Mouse (Mus musculus): ENCODE data around the gene Irgm1.
"Not testable (repeated sequence)": the region's sequence is repeated elsewhere in the genome, so short reads cannot be mapped to it uniquely, and the experiment has no call there.

Irgm1 gene

DNA sequence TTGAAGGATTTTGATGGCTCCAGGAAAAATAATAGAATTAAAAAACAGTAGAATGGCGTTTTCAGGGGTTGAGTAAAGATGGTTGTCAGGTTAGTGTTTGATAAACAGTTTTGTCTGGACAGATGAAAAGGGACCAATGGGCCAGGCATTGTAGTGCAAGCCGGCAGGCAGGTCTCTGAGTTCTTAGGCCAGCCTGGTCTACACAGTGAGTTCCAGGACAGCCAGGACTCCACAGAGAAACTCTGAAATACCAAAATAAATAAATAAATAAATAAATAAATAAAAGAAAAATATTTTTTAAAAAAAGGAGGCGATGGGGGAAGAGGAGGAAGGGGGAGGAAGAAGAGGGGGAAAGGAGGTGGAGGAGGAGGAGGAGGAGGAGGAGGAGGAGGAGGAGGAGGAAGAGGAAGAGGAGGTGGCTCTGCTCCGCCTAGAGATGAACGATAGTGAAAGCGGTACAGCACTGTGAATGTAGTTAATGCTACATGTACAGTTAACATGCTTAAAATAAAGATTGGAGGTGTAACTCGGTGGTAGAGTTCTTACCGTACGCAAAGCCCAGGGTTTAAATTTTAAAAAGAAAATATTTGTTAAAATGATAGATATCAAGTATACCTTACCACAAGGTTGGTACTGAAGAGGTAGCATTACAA lies 38.3 kb downstream of the Irgm1 start:
- DNase-seq = no peak

- no peak for DNase-seq
Measured at GRCm38 (mm10) chr11:48831273-48831672, 40.2 kb downstream of the Irgm1 start.

- DNase-seq = no peak
Measured at GRCm38 (mm10) chr11:48830279-48830678, 41.2 kb downstream of the Irgm1 start.

DNA sequence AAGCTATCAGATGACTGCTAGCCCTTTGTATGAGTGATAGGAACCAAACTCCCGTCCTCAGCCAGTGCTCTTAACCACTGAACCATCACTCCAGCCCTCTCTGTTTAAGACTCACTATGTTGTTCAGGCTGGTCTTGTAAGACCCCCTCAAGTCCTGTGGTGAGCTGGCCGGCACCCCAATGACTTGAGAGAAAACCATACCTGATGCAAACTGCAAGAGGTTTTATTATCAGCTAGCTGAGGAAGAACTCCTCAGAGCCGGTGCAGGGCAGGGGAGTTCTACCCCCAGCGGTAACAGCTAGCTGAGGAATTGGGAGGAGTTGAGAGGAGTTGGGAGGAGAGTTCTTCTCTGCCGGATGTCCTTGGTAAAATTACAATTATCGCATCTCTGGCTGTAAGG lies 43.6 kb downstream of the Irgm1 start:
- DNase-seq = no peak

- no peak for DNase-seq
Measured at GRCm38 (mm10) chr11:48826752-48827096, 44.8 kb downstream of the Irgm1 start.

DNA sequence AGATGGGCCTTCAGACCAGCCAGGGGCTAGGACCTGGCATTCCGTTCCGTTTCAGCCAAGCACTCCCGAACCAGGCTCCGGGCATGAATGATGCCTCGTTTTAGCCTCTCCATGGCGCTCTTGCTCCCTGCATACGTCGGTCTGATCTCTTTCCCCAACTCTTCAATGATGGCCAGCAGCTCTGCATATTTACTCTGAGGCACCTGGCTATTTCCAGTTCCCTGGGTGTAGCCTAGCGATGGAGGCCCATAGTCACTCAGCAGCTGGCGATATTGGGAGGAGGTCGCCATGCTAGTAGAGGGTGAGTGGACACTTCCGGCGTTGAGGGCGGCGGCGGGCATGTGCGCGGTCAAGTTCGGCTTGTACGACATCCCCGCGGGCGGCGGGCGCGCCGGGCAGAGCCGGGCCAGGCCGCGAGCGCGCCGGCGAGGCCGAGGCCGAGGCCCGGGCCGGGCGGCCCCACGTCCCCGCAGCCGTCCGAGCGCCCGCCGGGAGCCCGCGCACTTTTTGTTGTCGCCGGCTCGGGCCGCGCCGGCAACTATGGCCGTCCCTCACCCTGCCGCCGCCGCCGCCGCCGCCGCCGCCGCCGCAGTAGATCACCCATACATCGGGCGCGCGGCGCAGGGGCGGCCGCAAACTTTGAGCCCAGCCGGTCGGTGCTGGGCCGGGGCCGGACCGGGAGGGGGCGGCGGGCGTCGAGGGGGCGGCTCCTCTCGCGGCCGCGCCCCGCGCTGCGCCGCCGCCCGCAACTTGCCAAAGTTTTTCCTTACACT lies 45.3 kb downstream of the Irgm1 start, which contains the start of the genes Trim7 and Gm12184:
Gene Trim7, plus strand, starts transcription at position 162 of the 773 bp plus-strand sequence.
Gene Gm12184, minus strand, starts transcription at position 677 of the 773 bp plus-strand sequence.
- not testable (repeated sequence) for DNase-seq

DNA sequence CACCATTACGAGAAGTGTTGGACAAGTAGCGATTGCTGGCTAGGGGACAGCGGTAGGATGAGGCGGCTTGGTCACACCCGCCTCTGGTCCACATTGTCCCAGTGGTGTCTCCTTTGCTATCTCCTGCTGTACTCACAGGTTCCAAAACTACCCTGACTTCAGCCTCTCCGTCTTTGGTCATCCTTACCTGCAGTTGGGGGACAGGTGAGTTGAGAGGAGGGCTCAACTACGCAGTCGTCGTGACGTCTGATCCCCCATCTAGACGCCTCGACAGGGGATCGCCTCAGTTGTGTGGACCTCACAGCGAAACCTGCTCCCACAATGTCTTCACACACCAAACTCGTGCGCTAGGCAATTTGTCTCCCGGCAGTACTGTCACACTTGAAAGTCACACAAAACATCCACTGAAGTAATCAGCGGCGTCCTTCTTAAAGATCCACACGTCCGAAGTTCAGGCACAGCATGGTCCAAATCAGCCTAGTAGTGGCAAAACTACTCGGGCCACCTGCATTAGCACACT lies 47.1 kb downstream of the Irgm1 start:
- no peak for DNase-seq

DNA sequence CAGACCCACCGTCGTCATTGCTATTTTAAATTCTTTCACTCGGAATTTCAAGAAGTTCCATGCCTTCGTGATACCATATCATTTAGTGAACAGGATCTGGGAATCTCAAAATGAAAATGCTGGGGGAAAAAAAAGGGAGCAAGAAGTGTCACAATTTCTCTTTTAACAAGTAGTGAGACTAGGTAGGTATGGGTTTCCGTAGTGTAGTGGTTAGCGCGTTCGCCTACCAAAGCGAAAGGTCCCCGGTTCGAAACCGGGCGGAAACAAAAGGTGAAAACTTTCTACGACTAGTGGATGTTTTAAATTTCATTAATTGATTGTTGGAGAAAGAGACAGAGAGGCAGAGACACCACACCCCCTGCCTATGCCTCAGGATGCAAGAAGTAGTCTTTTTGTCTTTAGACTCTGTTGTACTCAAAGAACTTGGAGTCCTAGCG lies 47.9 kb downstream of the Irgm1 start:
- DNase-seq = peak in 1 of 2 experiments; percentile 60

DNA sequence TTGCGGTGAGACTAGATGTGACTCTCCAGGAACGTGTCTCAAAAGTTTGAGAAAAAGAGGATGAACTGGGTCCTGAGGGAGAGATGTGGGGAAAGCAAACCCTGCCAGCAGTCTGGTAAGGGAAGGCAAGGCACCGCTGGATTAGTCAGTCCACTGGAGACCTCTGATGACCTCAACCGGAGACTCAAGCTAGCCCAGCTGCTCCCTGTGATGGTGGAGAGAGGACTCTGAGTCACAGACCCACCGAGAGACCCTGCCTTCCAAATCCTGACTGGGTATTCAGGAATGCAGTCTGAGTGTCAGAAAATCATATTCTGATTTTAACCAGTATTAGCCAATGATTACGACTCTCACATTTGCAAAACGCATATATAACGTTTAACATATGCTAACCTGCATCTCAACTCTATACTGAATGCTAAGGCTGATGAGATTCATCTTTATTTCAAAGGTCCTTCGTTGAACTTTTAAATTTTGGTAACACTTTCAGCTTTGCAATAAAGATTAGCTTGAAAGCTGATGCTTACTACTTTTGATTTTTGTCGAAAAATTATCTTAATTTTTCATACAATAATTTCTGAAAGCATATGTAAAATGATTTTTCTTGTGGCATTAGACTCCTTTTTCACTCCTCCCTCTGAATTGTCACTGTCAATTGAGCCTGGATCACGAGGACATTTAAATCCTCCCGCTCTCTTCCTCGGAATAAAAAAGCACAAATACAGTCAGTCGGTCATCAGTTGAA lies 48.5 kb downstream of the Irgm1 start:
- DNase-seq = no peak

- DNase-seq = not testable (repeated sequence)
Measured at GRCm38 (mm10) chr11:48821299-48821698, 50.2 kb downstream of the Irgm1 start.

GRCm38 (mm10) chr11:48820308-48820674 lies 51.2 kb downstream of the Irgm1 start:
- no peak for DNase-seq

DNA sequence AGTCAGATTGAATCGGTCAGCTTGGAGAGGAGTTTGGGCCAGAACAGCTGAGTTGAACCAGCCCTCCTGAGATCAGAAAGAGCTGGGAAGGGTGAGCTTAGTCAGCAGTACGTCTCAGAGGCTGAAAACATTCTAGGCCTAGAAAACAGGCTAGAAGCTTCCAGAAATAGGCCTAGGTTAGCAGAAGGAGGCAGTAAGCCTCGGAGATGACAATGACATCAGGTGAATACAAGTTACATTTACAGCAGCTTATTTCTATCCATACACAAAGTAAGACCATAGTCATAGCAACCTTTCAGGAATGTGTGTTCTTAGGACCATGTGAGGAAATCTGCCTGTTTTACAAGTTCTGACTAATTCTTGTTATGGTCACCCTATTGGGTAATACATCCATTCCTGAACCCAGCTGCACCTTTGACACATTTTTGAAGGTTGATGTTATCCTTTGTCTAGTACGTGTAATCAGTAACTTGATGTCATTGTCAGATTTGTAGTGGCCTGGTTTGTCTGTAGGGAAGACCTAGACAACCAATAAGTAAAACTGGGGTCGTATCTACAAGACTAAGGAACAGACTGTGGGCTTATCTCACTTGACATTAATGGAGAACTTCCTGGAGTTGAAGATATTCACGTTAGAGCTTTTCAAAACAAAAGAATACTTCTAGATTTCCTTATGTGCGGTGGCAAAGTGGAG lies 51.7 kb downstream of the Irgm1 start:
- no peak for DNase-seq

GRCm38 (mm10) chr11:48818346-48818745 lies 53.1 kb downstream of the Irgm1 start:
- peak; percentile 86 to 90 for DNase-seq

GRCm38 (mm10) chr11:48817794-48818193 lies 53.7 kb downstream of the Irgm1 start:
- DNase-seq = no peak

- DNase-seq = peak; percentile 99
Measured at GRCm38 (mm10) chr11:48816800-48817665, 54.5 kb downstream of the Irgm1 start, which contains the start of gene Trim41. Gene Trim41, minus strand, starts transcription at chr11:48817353.

GRCm38 (mm10) chr11:48816281-48816781 lies 55.2 kb downstream of the Irgm1 start:
- DNase-seq = peak in 1 of 2 experiments; percentile 51

GRCm38 (mm10) chr11:48815851-48816250 lies 55.6 kb downstream of the Irgm1 start:
- DNase-seq = no peak

- DNase-seq = no peak
Measured at GRCm38 (mm10) chr11:48813782-48814181, 57.7 kb downstream of the Irgm1 start.
